Mouse (Mus musculus) stomach, embryonic 16.5 days (tissue): ENCODE results near the gene Hibch. TPM values are rescaled to one million over a fixed set of nuclear protein-coding genes. Genes with fewer than 3 reads are reported as not detected.
A peak's percentile ranks its signal among the peaks of the same experiment; 100 is the strongest.

Source experiments
- ATAC-seq: fragments of 200-750 bp; cut with Nextera tagmentation; 2 replicates; pipeline ENCODE4 v1.8.0; 2017; ENCODE audit warnings: moderate number of reproducible peaks, moderate TSS enrichment; ENCODE audit not compliant: insufficient read depth, low FRiP score
- H3K27ac ChIP-seq: fragments of 300-500 bp; sonication (generic); 2 replicates; pipeline ENCODE4 v1.5.1; 2014; ENCODE audit warnings: low read length
- H3K27me3 ChIP-seq: fragments of 300-500 bp; sonication (generic); 2 replicates; pipeline ENCODE4 v1.6.1; 2014; ENCODE audit warnings: low read length, control low read depth, mixed read lengths; ENCODE audit not compliant: control insufficient read depth, insufficient read depth
- H3K36me3 ChIP-seq: fragments of 300-500 bp; sonication (generic); 2 replicates; pipeline ENCODE4 v1.6.1; 2014; ENCODE audit warnings: low read length; ENCODE audit not compliant: control insufficient read depth, insufficient read depth
- H3K4me1 ChIP-seq: fragments of 300-500 bp; sonication (generic); 2 replicates; pipeline ENCODE4 v1.6.1; 2014; ENCODE audit warnings: low read length, control low read depth, mixed read lengths; ENCODE audit not compliant: control insufficient read depth, insufficient read depth
- H3K4me2 ChIP-seq: fragments of 300-500 bp; sonication (generic); 2 replicates; pipeline ENCODE4 v1.6.1; 2014; ENCODE audit warnings: low read depth, low read length, mixed read lengths
- H3K4me3 ChIP-seq: fragments of 300-500 bp; sonication (generic); replicated peaks from 2 replicates; pipeline ENCODE4 v1.5.1; 2014; ENCODE audit warnings: mild to moderate bottlenecking, low read length
- H3K9ac ChIP-seq: fragments of 300-500 bp; sonication (generic); 2 replicates; pipeline ENCODE4 v1.6.1; 2014; ENCODE audit warnings: low read length
- H3K9me3 ChIP-seq: fragments of 300-500 bp; sonication (generic); replicated peaks from 2 replicates; pipeline ENCODE4 v1.6.1; 2016; ENCODE audit warnings: low read length, control low read depth; ENCODE audit not compliant: control insufficient read depth
- whole genome bisulfite sequencing: fragments of 180-500 bp; shearing (Covaris S2); extraction: QIAGEN DNeasy Blood & Tissue Kit; methylation state at CpG from one replicate; pipeline ENCODE4 v1.1.7; 2014; 5-methylcytosine and 5-hydroxymethylcytosine counted together
- polyA plus RNA-seq: library from polyadenylated mRNA; unstranded; fragments of >200 nt; fragmentation: Nextera tagmentation; extraction: Ambion mirVana; gene quantifications from 2 replicates; pipeline ENCODE4 v1.2.1, GENCODE M21; 2015

The Hibch gene
- 25.1 and 26.2 TPM in 2 replicates for polyA plus RNA-seq

GRCm38 (mm10) chr1:52844782-52845665 is at the start of gene Hibch:
Gene Hibch (plus strand): TSS chr1:52844929.
- Histone ChIP-seq H3K27ac (peak within 1 kb of the TSS; percentile 69), H3K4me1 (no peaks in the 10 kb centered on the region; the same call in 1 of the 2 replicates), H3K9me3 (no peaks in the 10 kb centered on the region), H3K4me2 (peak within 1 kb of the TSS; percentile 93), H3K27me3 (no peaks in the 10 kb centered on the region), H3K36me3 (no peaks in the 10 kb centered on the region), H3K9ac (peak within 1 kb of the TSS; percentile 72), H3K4me3 (peak within 1 kb of the TSS; percentile 61)
- ATAC-seq: peak; percentile 100
- 2% methylated on average over 45 of the region's 45 CpGs for WGBS

GRCm38 (mm10) chr1:52795927-52796326 is 48.8 kb upstream of the Hibch start:
- WGBS: 56% methylated on average over 2 of the region's 2 CpGs

GRCm38 (mm10) chr1:52799056-52799726 is 45.5 kb upstream of the Hibch start:
- Histone ChIP-seq H3K4me1 (peaks cover 18% of the 10 kb centered on the region), H3K4me2 (peak overlapping the region; percentile 41), H3K27ac (peak overlapping the region; percentile 66), H3K4me3 (0 out of 2 replicates have a peak overlapping the region, but pooled peaks have one; percentile 3), H3K9me3 (no peaks in the 10 kb centered on the region), H3K27me3 (no peaks in the 10 kb centered on the region), H3K36me3 (no peaks in the 10 kb centered on the region), H3K9ac (peak overlapping the region; percentile 33; the same call in 1 of the 2 replicates)
- WGBS: 38% methylated on average over 10 of the region's 10 CpGs
- peak; percentile 72 for ATAC-seq

More at GRCm38 (mm10) chr1:52795927-52796326, 48.8 kb upstream of the Hibch start:
- H3K27me3 ChIP-seq: no peaks in the 10 kb centered on the region
- H3K4me1 ChIP-seq: peaks cover 13% of the 10 kb centered on the region
- H3K9me3 ChIP-seq: no peaks in the 10 kb centered on the region
- no peak overlapping the region for H3K4me2 ChIP-seq
- H3K4me3 ChIP-seq: no peak overlapping the region
- ATAC-seq: no peak
- no peak overlapping the region for H3K27ac ChIP-seq
- H3K36me3 ChIP-seq: no peaks in the 10 kb centered on the region
- H3K9ac ChIP-seq: no peak overlapping the region

GRCm38 (mm10) chr1:52799772-52800171 is 45.0 kb upstream of the Hibch start:
- Histone ChIP-seq H3K27me3 (no peaks in the 10 kb centered on the region), H3K4me2 (peak overlapping the region; percentile 41; the same call in 1 of the 2 replicates)

GRCm38 (mm10) chr1:52800340-52800740 is 44.4 kb upstream of the Hibch start:
- H3K4me2 ChIP-seq: no peak overlapping the region
- H3K4me3 ChIP-seq: no peak overlapping the region
- no peaks in the 10 kb centered on the region for H3K9me3 ChIP-seq
- WGBS: 43% methylated on average over 3 of the region's 3 CpGs
- no peak overlapping the region; the same call in 1 of the 2 replicates for H3K9ac ChIP-seq
- H3K27me3 ChIP-seq: no peaks in the 10 kb centered on the region
- peak overlapping the region; percentile 66; the same call in 1 of the 2 replicates for H3K27ac ChIP-seq
- H3K36me3 ChIP-seq: no peaks in the 10 kb centered on the region
- ATAC-seq: peak; percentile 59; the same call in 1 of the 2 replicates
- peaks cover 18% of the 10 kb centered on the region for H3K4me1 ChIP-seq

More at GRCm38 (mm10) chr1:52799772-52800171, 45.0 kb upstream of the Hibch start:
- Histone ChIP-seq H3K27ac (peak overlapping the region; percentile 66), H3K9ac (no peak overlapping the region), H3K9me3 (no peaks in the 10 kb centered on the region), H3K4me1 (peaks cover 18% of the 10 kb centered on the region), H3K4me3 (no peak overlapping the region), H3K36me3 (no peaks in the 10 kb centered on the region)
- ATAC-seq: no peak
- WGBS: 45% methylated on average over 5 of the region's 5 CpGs

GRCm38 (mm10) chr1:52801651-52802050 is 43.1 kb upstream of the Hibch start:
- H3K27ac ChIP-seq: no peak overlapping the region
- WGBS: 75% methylated on average over 5 of the region's 5 CpGs
- H3K9me3 ChIP-seq: no peaks in the 10 kb centered on the region
- H3K27me3 ChIP-seq: no peaks in the 10 kb centered on the region
- H3K9ac ChIP-seq: no peak overlapping the region
- no peaks in the 10 kb centered on the region for H3K36me3 ChIP-seq
- no peak for ATAC-seq
- H3K4me2 ChIP-seq: no peak overlapping the region
- H3K4me3 ChIP-seq: no peak overlapping the region
- H3K4me1 ChIP-seq: peaks cover 18% of the 10 kb centered on the region

GRCm38 (mm10) chr1:52802406-52802975 is 42.2 kb upstream of the Hibch start:
- no peak overlapping the region for H3K4me2 ChIP-seq
- H3K27ac ChIP-seq: no peak overlapping the region; the same call in 1 of the 2 replicates
- H3K9ac ChIP-seq: no peak overlapping the region
- H3K4me1 ChIP-seq: peaks cover 18% of the 10 kb centered on the region
- 77% methylated on average over 5 of the region's 5 CpGs for WGBS
- no peak for ATAC-seq
- H3K27me3 ChIP-seq: no peaks in the 10 kb centered on the region
- H3K4me3 ChIP-seq: no peak overlapping the region
- H3K9me3 ChIP-seq: no peaks in the 10 kb centered on the region
- H3K36me3 ChIP-seq: no peaks in the 10 kb centered on the region

- Histone ChIP-seq H3K27ac (no peak overlapping the region), H3K9me3 (no peaks in the 10 kb centered on the region), H3K27me3 (no peaks in the 10 kb centered on the region), H3K36me3 (no peaks in the 10 kb centered on the region), H3K4me2 (no peak overlapping the region), H3K9ac (no peak overlapping the region), H3K4me1 (peaks cover 6% of the 10 kb centered on the region; the same call in 1 of the 2 replicates), H3K4me3 (no peak overlapping the region)
- WGBS: 77% methylated on average over 1 of the region's 1 CpGs
- no peak for ATAC-seq
Observed at GRCm38 (mm10) chr1:52805041-52805440, 39.7 kb upstream of the Hibch start.
